Mouse (Mus musculus) neural tube, embryonic 14.5 days (tissue): ENCODE results near the gene Ttn. TPM values are rescaled to one million over a fixed set of nuclear protein-coding genes. Genes with fewer than 3 reads are reported as not detected.

ENCODE experiments used
- ATAC-seq: fragments of 200-750 bp; cut with Nextera tagmentation; 2 replicates; pipeline ENCODE4 v1.8.0; 2017; ENCODE audit warnings: low read depth, mild to moderate bottlenecking, moderate TSS enrichment, moderate library complexity
- H3K27ac ChIP-seq: fragments of 300-500 bp; sonication (generic); 2 replicates; pipeline ENCODE4 v1.5.1; 2014; ENCODE audit warnings: low read depth, mild to moderate bottlenecking, control low read depth, low read length, moderate library complexity, mixed read lengths
- H3K27me3 ChIP-seq: fragments of 300-500 bp; sonication (generic); 2 replicates; pipeline ENCODE4 v1.6.1; 2014; ENCODE audit warnings: low read length; ENCODE audit not compliant: control insufficient read depth, insufficient read depth
- H3K36me3 ChIP-seq: fragments of 300-500 bp; sonication (generic); 2 replicates; pipeline ENCODE4 v1.6.1; 2014; ENCODE audit warnings: low read length, mixed read lengths; ENCODE audit not compliant: control insufficient read depth, insufficient read depth
- H3K4me1 ChIP-seq: fragments of 300-500 bp; sonication (generic); 2 replicates; pipeline ENCODE4 v1.6.1; 2014; ENCODE audit warnings: low read length; ENCODE audit not compliant: control insufficient read depth, insufficient read depth
- H3K4me2 ChIP-seq: fragments of 300-500 bp; sonication (generic); 2 replicates; pipeline ENCODE4 v1.6.1; 2014; ENCODE audit warnings: mild to moderate bottlenecking, low read depth, low read length, control low read depth
- H3K4me3 ChIP-seq: fragments of 300-500 bp; sonication (generic); 2 replicates; pipeline ENCODE4 v1.5.1; 2014; ENCODE audit warnings: low read depth, low read length, control low read depth, mixed read lengths
- H3K9ac ChIP-seq: fragments of 300-500 bp; sonication (generic); replicated peaks from 2 replicates; pipeline ENCODE4 v1.6.1; 2014; ENCODE audit warnings: low read depth, mild to moderate bottlenecking, control low read depth, low read length, mixed read lengths
- H3K9me3 ChIP-seq: fragments of 300-500 bp; sonication (generic); 2 replicates; pipeline ENCODE4 v1.6.1; 2016; ENCODE audit warnings: low read length; ENCODE audit not compliant: control insufficient read depth
- WGBS: fragments of 180-500 bp; shearing (Covaris S2); extraction: QIAGEN DNeasy Blood & Tissue Kit; methylation state at CpG from one replicate; pipeline ENCODE4 v1.1.7; 2014; 5-methylcytosine and 5-hydroxymethylcytosine counted together
- polyA plus RNA-seq: library from polyadenylated mRNA; unstranded; fragments of >200 nt; fragmentation: Nextera tagmentation; extraction: Ambion mirVana; gene quantifications from 2 replicates; pipeline ENCODE4 v1.2.1, GENCODE M21; 2014

Ttn gene
- polyA plus RNA-seq, 1 experiment from 2014 or later = 1.9 TPM

DNA sequence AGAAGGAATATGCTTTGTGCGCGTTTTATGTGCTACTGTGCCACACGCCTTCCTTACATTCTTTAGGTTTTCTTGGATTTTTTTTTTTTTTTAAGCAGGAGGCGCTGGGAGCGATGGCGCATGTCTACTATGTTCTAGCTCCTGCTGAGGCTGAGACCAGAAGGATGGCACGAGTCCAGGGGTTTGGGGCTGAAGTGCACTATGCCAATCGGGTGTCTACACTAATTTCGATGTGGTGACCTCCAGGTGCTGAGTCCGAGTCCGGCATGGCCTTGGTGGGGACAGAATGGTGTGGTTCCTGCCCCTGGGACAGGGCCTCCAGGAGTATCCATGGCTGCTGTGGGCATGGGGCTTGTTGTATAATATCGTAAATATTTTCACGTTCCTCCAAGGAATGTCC lies 323.8 kb downstream of the Ttn start:
- 83% methylated on average over 13 of the region's 13 CpGs for WGBS
- H3K4me3 ChIP-seq = no peak overlapping the region
- H3K4me1 ChIP-seq = no peaks in the 10 kb centered on the region

DNA sequence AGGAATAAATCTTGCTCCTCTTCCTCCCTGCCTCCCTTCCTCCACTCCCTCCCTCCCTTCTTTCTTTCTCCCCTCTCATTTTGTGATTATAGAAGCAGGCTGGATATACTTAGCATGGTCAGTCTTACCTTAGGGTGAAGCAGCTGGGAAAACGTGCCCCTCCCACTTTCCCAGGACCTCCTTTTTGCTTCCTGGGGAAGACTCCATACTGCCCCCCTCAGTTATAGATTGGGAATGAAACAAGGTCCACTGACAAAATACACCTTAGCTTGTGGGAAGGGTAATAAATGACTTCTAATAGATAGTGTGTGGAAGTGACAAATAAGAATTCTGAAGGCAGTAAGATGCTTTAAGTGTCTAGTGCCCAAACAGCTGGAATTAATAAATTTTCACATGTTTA lies 326.4 kb downstream of the Ttn start:
- H3K36me3 ChIP-seq = no peaks in the 10 kb centered on the region
- no peak overlapping the region for H3K4me2 ChIP-seq
- H3K9me3 ChIP-seq = no peaks in the 10 kb centered on the region
- H3K9ac ChIP-seq = no peak overlapping the region
- 11% methylated on average over 1 of the region's 1 CpGs for WGBS
- no peaks in the 10 kb centered on the region for H3K4me1 ChIP-seq
- no peak for ATAC-seq
- no peaks in the 10 kb centered on the region for H3K27me3 ChIP-seq
- no peak overlapping the region for H3K4me3 ChIP-seq
- no peak overlapping the region for H3K27ac ChIP-seq

More for the DNA sequence above, 323.8 kb downstream of the Ttn start:
- Histone ChIP-seq H3K36me3 (no peaks in the 10 kb centered on the region), H3K27ac (no peak overlapping the region), H3K9ac (no peak overlapping the region), H3K4me2 (no peak overlapping the region), H3K27me3 (no peaks in the 10 kb centered on the region), H3K9me3 (no peaks in the 10 kb centered on the region)
- no peak for ATAC-seq

DNA sequence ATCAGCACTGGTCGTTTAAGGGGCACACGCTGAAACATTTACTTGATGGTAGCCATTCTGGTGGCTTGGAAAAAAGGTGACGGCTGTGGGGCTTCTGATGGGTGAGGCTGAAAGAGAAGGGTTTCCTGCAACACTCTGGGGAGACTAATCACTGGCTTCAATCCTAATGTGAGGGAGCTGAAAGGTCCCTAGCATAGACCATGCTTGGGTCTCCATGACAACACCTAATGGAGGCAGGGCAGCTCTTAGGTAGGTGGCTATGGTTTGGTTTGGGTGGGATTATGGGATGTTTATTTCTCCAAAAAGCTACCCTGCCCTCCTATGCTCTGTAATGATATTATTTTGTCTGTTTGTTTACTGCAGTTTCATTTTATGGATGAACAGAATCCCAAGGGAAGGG lies 326.9 kb downstream of the Ttn start:
- no peak for ATAC-seq
- no peak overlapping the region for H3K4me3 ChIP-seq
- H3K9ac ChIP-seq = no peak overlapping the region
- no peak overlapping the region for H3K4me2 ChIP-seq
- 86% methylated on average over 3 of the region's 3 CpGs for WGBS
- no peaks in the 10 kb centered on the region for H3K4me1 ChIP-seq
- no peaks in the 10 kb centered on the region for H3K36me3 ChIP-seq
- no peak overlapping the region for H3K27ac ChIP-seq
- no peaks in the 10 kb centered on the region for H3K9me3 ChIP-seq
- no peaks in the 10 kb centered on the region for H3K27me3 ChIP-seq

DNA sequence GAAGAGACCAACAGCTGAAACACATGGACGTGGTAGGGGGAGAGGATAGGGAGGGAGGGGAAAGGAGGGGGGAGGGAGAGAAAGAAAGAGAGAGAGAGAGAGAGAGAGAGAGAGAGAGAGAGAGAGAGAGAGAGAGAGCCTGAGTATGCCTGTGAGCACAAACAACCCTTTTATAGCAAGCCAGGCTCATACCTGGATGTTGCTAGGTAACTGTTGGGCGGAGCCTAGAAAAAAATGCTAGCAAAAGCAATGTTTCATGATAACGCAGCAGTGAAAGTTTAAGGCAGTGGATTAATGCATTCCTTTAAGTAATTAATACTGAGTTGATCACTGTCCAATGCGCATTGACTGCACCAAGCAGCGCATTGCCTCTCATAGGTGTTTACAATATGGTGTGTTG lies 327.7 kb downstream of the Ttn start:
- WGBS = 83% methylated on average over 5 of the region's 5 CpGs
- no peak overlapping the region for H3K4me3 ChIP-seq
- no peaks in the 10 kb centered on the region for H3K36me3 ChIP-seq
- H3K4me1 ChIP-seq = no peaks in the 10 kb centered on the region
- H3K27me3 ChIP-seq = no peaks in the 10 kb centered on the region
- H3K9ac ChIP-seq = no peak overlapping the region
- no peak overlapping the region for H3K4me2 ChIP-seq
- H3K9me3 ChIP-seq = no peaks in the 10 kb centered on the region
- no peak for ATAC-seq
- no peak overlapping the region for H3K27ac ChIP-seq

Other genes with a start within 250 kb of the Ttn start
- gene Ccdc141, start 188.1 kb upstream of the Ttn start, polyA plus RNA-seq = 5.7 and 6.9 TPM in 2 replicates